Mouse (Mus musculus): ENCODE measurements around the gene Oat.

GRCm38 (mm10) chr7:132573205-132573604 is 3.0 kb downstream of the Oat start:
- TF ChIP-seq CTCF (IDR thresholded peaks at IDR 0.05; ENCODE audit: borderline replicate concordance, insufficient read depth, low read depth, low read length) (no peak), POLR2A (IDR thresholded peaks at IDR 0.05; ENCODE audit: borderline replicate concordance, insufficient read depth, low read length) (no peak)

All from cerebellum, adult 2 months (tissue).